Mouse (Mus musculus) C2C12 (cell line): Measurements from ENCODE around the gene St3gal3.

Source experiments
- CEBPB ChIP-seq: IDR thresholded peaks from one replicate; pipeline ENCODE4 v1.6.1; 2011; ENCODE audit warnings: low read depth, mild to moderate bottlenecking, control low read depth, moderate library complexity
- CTCF ChIP-seq: IDR thresholded peaks from one replicate; pipeline ENCODE4 v1.5.1; 2011; ENCODE audit not compliant: control insufficient read depth, insufficient read depth, insufficient read length
- FOSL1 ChIP-seq: IDR thresholded peaks from one replicate; pipeline ENCODE4 v1.8.0; 2011; ENCODE audit warnings: mild to moderate bottlenecking, low read length; ENCODE audit not compliant: poor library complexity, insufficient read depth, severe bottlenecking
- MAX ChIP-seq: IDR thresholded peaks from one replicate; pipeline ENCODE4 v1.6.1; 2011; ENCODE audit warnings: mild to moderate bottlenecking, control low read depth
- MYOD1 ChIP-seq: IDR thresholded peaks from one replicate; pipeline ENCODE4 v1.6.1; 2011; ENCODE audit warnings: low read depth; ENCODE audit not compliant: control insufficient read depth, insufficient read length
- MYOG ChIP-seq: IDR thresholded peaks from one replicate; pipeline ENCODE4 v1.6.1; 2011; ENCODE audit not compliant: control insufficient read depth, insufficient read length; ENCODE audit errors: extremely low read depth
- USF1 ChIP-seq: IDR thresholded peaks from one replicate; pipeline ENCODE4 v1.6.1; 2011; ENCODE audit warnings: low read depth, mild to moderate bottlenecking, control low read depth, moderate library complexity

DNA sequence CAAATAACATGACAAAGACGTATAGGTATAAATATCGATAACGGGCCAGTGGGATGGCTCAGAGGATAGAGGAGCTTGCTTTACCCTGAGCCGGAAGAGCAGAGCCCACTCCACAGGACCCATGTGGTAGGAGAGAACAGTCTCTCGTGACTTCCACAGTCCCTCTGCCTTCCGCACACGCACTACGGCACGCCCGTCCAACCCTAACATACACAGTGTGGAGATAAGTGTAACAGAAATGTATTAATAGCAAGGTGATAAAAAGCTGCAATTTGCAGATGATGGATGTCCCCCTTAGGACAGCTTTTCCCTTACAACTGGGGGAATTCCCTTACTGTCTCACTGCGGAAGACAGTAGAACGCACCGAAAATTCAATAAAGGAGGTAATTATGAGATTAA, 25.1 kb downstream of the St3gal3 start:
- no peak for TF ChIP-seq CTCF
- TF ChIP-seq CEBPB: no peak
- TF ChIP-seq MYOG: no peak
- no peak for TF ChIP-seq MAX
- TF ChIP-seq USF1: no peak
- no peak for TF ChIP-seq FOSL1
- TF ChIP-seq MYOD1: no peak
